Mouse (Mus musculus) embryonic fibroblast, embryonic 13.5 days (primary cell): ENCODE results near the gene Cbx3. TPM values are rescaled to one million over a fixed set of nuclear protein-coding genes. Genes with fewer than 3 reads are reported as not detected.
A peak's percentile ranks its signal among the peaks of the same experiment; 100 is the strongest.

Experiments
- H3K27ac ChIP-seq: 2 replicates; pipeline ENCODE4 v1.5.1; 2012; ENCODE audit warnings: low read length, control low read depth, inconsistent platforms; ENCODE audit not compliant: insufficient read depth
- H3K4me1 ChIP-seq: 2 replicates; pipeline ENCODE4 v1.6.1; 2011; ENCODE audit warnings: low read length; ENCODE audit not compliant: control insufficient read depth, insufficient read depth
- H3K4me3 ChIP-seq: 2 replicates; pipeline ENCODE4 v1.5.1; 2011; ENCODE audit warnings: mild to moderate bottlenecking, control low read depth, low read length; ENCODE audit not compliant: insufficient read depth
- CTCF ChIP-seq: IDR thresholded peaks from 2 replicates; pipeline ENCODE4 v1.5.1; 2011; ENCODE audit warnings: mild to moderate bottlenecking, control low read depth, low read length, moderate library complexity, borderline replicate concordance; ENCODE audit not compliant: insufficient read depth
- POLR2A ChIP-seq: IDR thresholded peaks from 2 replicates; pipeline ENCODE4 v1.6.1; 2011; ENCODE audit warnings: low read depth, mild to moderate bottlenecking, control low read depth, low read length, moderate library complexity
- polyA plus RNA-seq: library from polyadenylated mRNA; stranded (reverse); fragments of >200 nt; gene quantifications from 2 replicates; pipeline ENCODE4 v1.2.4, GENCODE M21; 2011; ENCODE audit warnings: low read depth; ENCODE audit not compliant: missing spikeins, insufficient read length

Cbx3 gene
- polyA plus RNA-seq, 1 experiment: 261 TPM

- no peak overlapping the region for H3K27ac ChIP-seq
- H3K4me1 ChIP-seq: no peaks in the 10 kb centered on the region; the same call in 1 of the 2 replicates
- no peak for TF ChIP-seq POLR2A
- TF ChIP-seq CTCF: no peak
- no peak overlapping the region for H3K4me3 ChIP-seq
Measured at GRCm38 (mm10) chr6:51486076-51486710, 16.0 kb downstream of the Cbx3 start.

- Histone ChIP-seq H3K4me1 (no peaks in the 10 kb centered on the region; the same call in 1 of the 2 replicates), H3K27ac (no peak overlapping the region), H3K4me3 (no peak overlapping the region)
- TF ChIP-seq CTCF: no peak
- TF ChIP-seq POLR2A: no peak
Measured at GRCm38 (mm10) chr6:51486731-51487130, 16.6 kb downstream of the Cbx3 start.

GRCm38 (mm10) chr6:51489787-51490186 lies 19.6 kb downstream of the Cbx3 start:
- TF ChIP-seq POLR2A (no peak), CTCF (no peak)
- no peaks in the 10 kb centered on the region; the same call in 1 of the 2 replicates for H3K4me1 ChIP-seq
- H3K27ac ChIP-seq: no peak overlapping the region
- no peak overlapping the region for H3K4me3 ChIP-seq

GRCm38 (mm10) chr6:51497321-51498111 lies 27.4 kb downstream of the Cbx3 start:
- Histone ChIP-seq H3K4me3 (no peak overlapping the region), H3K27ac (no peak overlapping the region), H3K4me1 (no peaks in the 10 kb centered on the region)
- TF ChIP-seq CTCF: no peak
- TF ChIP-seq POLR2A: no peak

GRCm38 (mm10) chr6:51505671-51506070 lies 35.5 kb downstream of the Cbx3 start:
- TF ChIP-seq POLR2A (no peak), CTCF (no peak)
- Histone ChIP-seq H3K27ac (no peak overlapping the region), H3K4me1 (no peaks in the 10 kb centered on the region), H3K4me3 (no peak overlapping the region)

- Histone ChIP-seq H3K4me3 (no peak overlapping the region), H3K27ac (no peak overlapping the region)
- TF ChIP-seq CTCF (no peak), POLR2A (no peak)
Measured at GRCm38 (mm10) chr6:51507556-51507955, 37.4 kb downstream of the Cbx3 start.

GRCm38 (mm10) chr6:51508750-51509648 lies 38.8 kb downstream of the Cbx3 start:
- TF ChIP-seq CTCF: peak; percentile 77; the same call in 1 of the 2 replicates
- TF ChIP-seq POLR2A: 0 out of 2 replicates have a peak, but pooled peaks have one; percentile 21
- H3K27ac ChIP-seq: no peak overlapping the region
- H3K4me3 ChIP-seq: no peak overlapping the region; the same call in 1 of the 2 replicates
- H3K4me1 ChIP-seq: no peaks in the 10 kb centered on the region

More at GRCm38 (mm10) chr6:51507556-51507955, 37.4 kb downstream of the Cbx3 start:
- no peaks in the 10 kb centered on the region for H3K4me1 ChIP-seq

GRCm38 (mm10) chr6:51510094-51510493 lies 39.9 kb downstream of the Cbx3 start:
- H3K27ac ChIP-seq: no peak overlapping the region
- no peaks in the 10 kb centered on the region for H3K4me1 ChIP-seq
- TF ChIP-seq POLR2A: no peak
- H3K4me3 ChIP-seq: no peak overlapping the region

- TF ChIP-seq CTCF (no peak), POLR2A (no peak)
- no peak overlapping the region for H3K4me3 ChIP-seq
- H3K27ac ChIP-seq: no peak overlapping the region
- no peaks in the 10 kb centered on the region for H3K4me1 ChIP-seq
Measured at GRCm38 (mm10) chr6:51510946-51511345, 40.8 kb downstream of the Cbx3 start.
